Mouse (Mus musculus) brain, embryonic 14.5 days (tissue): ENCODE data around the gene Nkain1.

Experiments
- CTCF ChIP-seq: fragments of 200-500 bp; IDR thresholded peaks from 2 replicates; pipeline ENCODE4 v1.5.1; 2012; ENCODE audit warnings: inconsistent platforms, mild to moderate bottlenecking, moderate library complexity, borderline replicate concordance; ENCODE audit not compliant: insufficient read depth, insufficient read length; ENCODE audit errors: extremely low read depth
- POLR2A ChIP-seq: fragments of 200-500 bp; IDR thresholded peaks from 2 replicates; pipeline ENCODE4 v1.6.1; 2012; ENCODE audit warnings: mild to moderate bottlenecking, inconsistent platforms, borderline replicate concordance; ENCODE audit not compliant: poor library complexity, insufficient read depth, insufficient read length, severe bottlenecking; ENCODE audit errors: extremely low read depth

- TF ChIP-seq CTCF (no peak), POLR2A (no peak)
Observed at GRCm38 (mm10) chr4:130537371-130537770, 36.6 kb downstream of the Nkain1 start.
